ENCODE assay signal across 8 mouse cellular contexts in genomic region chr4:126277906-126278564, GRCm38 (mm10). TPM values are rescaled to one million over a fixed set of nuclear protein-coding genes. Genes with fewer than 3 reads are reported as not detected.
DNase-seq lines count a peak whose midpoint lies in the region; TF ChIP-seq lines count a peak whose summit lies in the region.

No protein-coding gene starts in this region.

- H3K9ac ChIP-seq in heart, adult 2 months (ENCODE audit: low read depth, low read length), result no peak overlapping the region
- H3K9ac ChIP-seq in MEL (ENCODE audit: control insufficient read depth, low read depth, low read length, poor library complexity, severe bottlenecking), result no peak overlapping the region

- H3K79me2 ChIP-seq in heart, adult 2 months (replicated peaks; ENCODE audit: control insufficient read depth, insufficient read depth, low read length), result no peaks in the 10 kb centered on the region
- H3K79me2 ChIP-seq in MEL (ENCODE audit: control insufficient read depth, insufficient read depth, low read length, poor library complexity), result no peaks in the 10 kb centered on the region

- H3K36me3 ChIP-seq in heart, adult 2 months (ENCODE audit: control insufficient read depth, insufficient read depth, low read length), result no peaks in the 10 kb centered on the region
- no peaks in the 10 kb centered on the region for H3K36me3 ChIP-seq in MEL (ENCODE audit: control insufficient read depth in 1 of 2, insufficient read depth in 2 of 2, low read length in 2 of 2)
- peaks cover 34% of the 10 kb centered on the region for H3K36me3 ChIP-seq in midbrain, embryonic 10.5 days

- 0 out of 2 replicates have a peak, but pooled peaks have one; percentile 27 for TF ChIP-seq EP300 in heart, adult 2 months (IDR thresholded peaks at IDR 0.05; ENCODE audit: insufficient read depth, low read depth, low read length)
- no peak for TF ChIP-seq EP300 in MEL (IDR thresholded peaks at IDR 0.05; ENCODE audit: low read depth in 1 of 2, low read length in 2 of 2)

- no peak overlapping the region for H3K4me3 ChIP-seq in heart, adult 2 months
- no peak overlapping the region for H3K4me3 ChIP-seq in MEL (ENCODE audit: control insufficient read depth in 1 of 2, insufficient read depth in 1 of 2, low read depth in 2 of 2, low read length in 2 of 2)
- H3K4me3 ChIP-seq in midbrain, embryonic 10.5 days, result peak overlapping the region; percentile 26

- no peak for TF ChIP-seq POLR2A in heart, adult 2 months (IDR thresholded peaks at IDR 0.05; ENCODE audit: insufficient read depth, low read depth, low read length)
- TF ChIP-seq POLR2A in MEL (IDR thresholded peaks at IDR 0.05; ENCODE audit: control insufficient read depth in 1 of 2, insufficient read depth in 1 of 2, low read depth in 1 of 2, low read length in 2 of 2, poor library complexity in 1 of 2), result no peak

- peaks cover 2% of the 10 kb centered on the region for H3K4me1 ChIP-seq in heart, adult 2 months (ENCODE audit: control insufficient read depth, insufficient read depth, low read length)
- H3K4me1 ChIP-seq in MEL (ENCODE audit: control insufficient read depth in 1 of 2, insufficient read depth in 2 of 2, low read length in 2 of 2), result no peaks in the 10 kb centered on the region; a peak in 1 of 4 replicates
- peaks cover 23% of the 10 kb centered on the region for H3K4me1 ChIP-seq in midbrain, embryonic 10.5 days

- no peaks in the 10 kb centered on the region for H3K27me3 ChIP-seq in heart, adult 2 months (ENCODE audit: control insufficient read depth, insufficient read depth, low read length)
- no peaks in the 10 kb centered on the region for H3K27me3 ChIP-seq in MEL (ENCODE audit: control insufficient read depth in 1 of 2, insufficient read depth in 2 of 2, low read length in 2 of 2)
- H3K27me3 ChIP-seq in midbrain, embryonic 10.5 days (ENCODE audit: low read depth, poor library complexity, severe bottlenecking), result peaks cover 9% of the 10 kb centered on the region; the same call in 1 of the 2 replicates

- intact Hi-C loops in heart, adult 2 months (cut with DNase I), result loop anchor here (1.0 kb wide), 1 partner anchor 31 kb away; no protein-coding TSS in a partner anchor
- intact Hi-C loops in heart, postnatal 10 days (cut with DNase I), result loop anchor here (1.0 kb wide), 1 partner anchor 32 kb away; no protein-coding TSS in a partner anchor

- no peaks in the 10 kb centered on the region for H3K9me3 ChIP-seq in MEL (replicated peaks; ENCODE audit: insufficient read depth, low read length)
- H3K9me3 ChIP-seq in midbrain, embryonic 10.5 days (replicated peaks), result no peaks in the 10 kb centered on the region

- H3K27ac ChIP-seq in heart, adult 2 months, result no peak overlapping the region
- no peak overlapping the region for H3K27ac ChIP-seq in MEL (ENCODE audit: control insufficient read depth, low read depth, low read length)
- 0 out of 2 replicates have a peak overlapping the region, but pooled peaks have one; percentile 46 for H3K27ac ChIP-seq in midbrain, embryonic 10.5 days (replicated peaks)

- WGBS in heart, adult 2 months, result 8% methylated on average over 13 of the region's 13 CpGs
- WGBS in midbrain, embryonic 10.5 days, result 11% methylated on average over 13 of the region's 13 CpGs

- TF ChIP-seq CTCF in heart, adult 2 months (IDR thresholded peaks at IDR 0.05), result peak; percentile 83
- peak; percentile 74 to 83 (median 77) for TF ChIP-seq CTCF in MEL (IDR thresholded peaks at IDR 0.05 in 2 of 3, conservative IDR thresholded peaks at IDR 0.05 in 1 of 3; ENCODE audit: control insufficient read depth in 1 of 3, insufficient read depth in 1 of 3, low read depth in 2 of 3, low read length in 3 of 3, poor library complexity in 1 of 3, severe bottlenecking in 1 of 3)

- peak; percentile 53 to 68 for DNase-seq in heart, adult 2 months
- DNase-seq in heart, adult 11 months, result no peak
- DNase-seq in MEL (ENCODE audit: low read depth, low spot score), result peak; percentile 62
- DNase-seq in embryo, embryonic 10 days (ENCODE audit: low spot score), result peak; percentile 86
- DNase-seq in heart, postnatal 10 days, result peak; percentile 58 to 80
- peak; percentile 77 to 79 for DNase-seq in kidney, postnatal 4 days
- peak; percentile 54 for DNase-seq in midbrain, embryonic 10.5 days (ENCODE audit: low spot score)
- peak; percentile 36 to 45 for DNase-seq in thymus, postnatal 36 days

- TF ChIP-seq RAD21 in MEL (IDR thresholded peaks at IDR 0.05; ENCODE audit: low read depth, low read length), result peak; percentile 70

TF ChIP-seq in MEL, 35 proteins besides CTCF, POLR2A, EP300 and RAD21:
- no peak for TF ChIP-seq RCOR1 (IDR thresholded peaks at IDR 0.05; ENCODE audit: low read depth, low read length)
- no peak for TF ChIP-seq E2F4 (IDR thresholded peaks at IDR 0.05; ENCODE audit: borderline replicate concordance, low read depth, low read length)
- no peak for TF ChIP-seq ZMIZ1 (IDR thresholded peaks at IDR 0.05; ENCODE audit: low read depth, low read length)
- TF ChIP-seq SMC3 (IDR thresholded peaks at IDR 0.05; ENCODE audit: low read depth, low read length), result peak; percentile 80
- 0 out of 2 replicates have a peak, but pooled peaks have one; percentile 17 for TF ChIP-seq SIN3A (IDR thresholded peaks at IDR 0.05; ENCODE audit: low read length)
- peak; percentile 58 for TF ChIP-seq ZC3H11A (IDR thresholded peaks at IDR 0.05; ENCODE audit: low read depth, low read length)
- no peak for TF ChIP-seq JUND (IDR thresholded peaks at IDR 0.05; ENCODE audit: low read depth, low read length)
- TF ChIP-seq MYC (IDR thresholded peaks at IDR 0.05; ENCODE audit: low read depth, low read length), result 0 out of 2 replicates have a peak, but pooled peaks have one; percentile 39

RNA-seq across cellular contexts. Expression of gene Col8a2, which starts 8.6 kb away (rescaled TPM):
- total RNA-seq in heart, adult 2 months (2021), result under 1 TPM; 0.57 to 0.66 TPM
- polyA plus RNA-seq in heart, adult 2 months (2012; rRNA removed), result 0.45 and 0.91 TPM in 2 replicates
- not detected in 2 replicates for total RNA-seq in MEL (2012; rRNA removed)
- not detected for polyA plus RNA-seq in MEL (2012; ENCODE audit: insufficient read depth in 1 of 2, insufficient read length in 2 of 2, low read depth in 1 of 2, low replicate concordance in 2 of 2, missing spikeins in 1 of 2)
- 1 to 10 TPM; 1.8 to 2.1 TPM for total RNA-seq in heart, postnatal 10 days (2021)
- polyA plus RNA-seq in midbrain, embryonic 10.5 days (2016; fragmentation: Nextera tagmentation; extraction: Ambion mirVana), result 2.8 and 6.5 TPM in 2 replicates

RNA-seq across cellular contexts. Expression of gene Trappc3, which starts 15.9 kb away (rescaled TPM):
- 10 to 100 TPM; 46.3 to 49.5 TPM for total RNA-seq in heart, adult 2 months (2021)
- 41.0 and 65.9 TPM in 2 replicates for polyA plus RNA-seq in heart, adult 2 months (2012; rRNA removed)
- 66.6 and 71.0 TPM in 2 replicates for total RNA-seq in MEL (2012; rRNA removed)
- polyA plus RNA-seq in MEL (2012; ENCODE audit: insufficient read depth in 1 of 2, insufficient read length in 2 of 2, low read depth in 1 of 2, low replicate concordance in 2 of 2, missing spikeins in 1 of 2), result 10 to 100 TPM in 1 of 2 experiments, not detected in 1; 72.0 TPM
- total RNA-seq in heart, postnatal 10 days (2021), result 10 to 100 TPM; 50.8 to 54.0 TPM
- 85.2 and 94.4 TPM in 2 replicates for polyA plus RNA-seq in midbrain, embryonic 10.5 days (2016; fragmentation: Nextera tagmentation; extraction: Ambion mirVana)

RNA-seq across cellular contexts. Expression of gene Map7d1, which starts 21.9 kb away (rescaled TPM):
- 100 to 1,000 TPM; 253 to 267 TPM for total RNA-seq in heart, adult 2 months (2021)
- polyA plus RNA-seq in heart, adult 2 months (2012; rRNA removed), result 149 and 161 TPM in 2 replicates
- 15.4 and 16.4 TPM in 2 replicates for total RNA-seq in MEL (2012; rRNA removed)
- 10 to 100 TPM in 1 of 2 experiments, not detected in 1; 58.2 TPM for polyA plus RNA-seq in MEL (2012; ENCODE audit: insufficient read depth in 1 of 2, insufficient read length in 2 of 2, low read depth in 1 of 2, low replicate concordance in 2 of 2, missing spikeins in 1 of 2)
- total RNA-seq in heart, postnatal 10 days (2021), result 100 to 1,000 TPM; 214 to 239 TPM
- 59.8 and 69.7 TPM in 2 replicates for polyA plus RNA-seq in midbrain, embryonic 10.5 days (2016; fragmentation: Nextera tagmentation; extraction: Ambion mirVana)

RNA-seq across cellular contexts. Expression of gene Adprhl2, which starts 43.5 kb away (rescaled TPM):
- total RNA-seq in heart, adult 2 months (2021), result 10 to 100 TPM; 12.9 to 13.0 TPM
- polyA plus RNA-seq in heart, adult 2 months (2012; rRNA removed), result 14.7 and 16.0 TPM in 2 replicates
- total RNA-seq in MEL (2012; rRNA removed), result 53.2 and 62.0 TPM in 2 replicates
- polyA plus RNA-seq in MEL (2012; ENCODE audit: insufficient read depth in 1 of 2, insufficient read length in 2 of 2, low read depth in 1 of 2, low replicate concordance in 2 of 2, missing spikeins in 1 of 2), result 10 to 100 TPM in 1 of 2 experiments, not detected in 1; 53.7 TPM
- 10 to 100 TPM; 17.0 to 18.9 TPM for total RNA-seq in heart, postnatal 10 days (2021)
- 80.8 and 88.4 TPM in 2 replicates for polyA plus RNA-seq in midbrain, embryonic 10.5 days (2016; fragmentation: Nextera tagmentation; extraction: Ambion mirVana)

RNA-seq across cellular contexts. Expression of gene Tekt2, which starts 47.5 kb away (rescaled TPM):
- total RNA-seq in heart, adult 2 months (2021), result under 1 TPM; 0.37 to 0.39 TPM
- 1.5 and 1.9 TPM in 2 replicates for polyA plus RNA-seq in heart, adult 2 months (2012; rRNA removed)
- 0.20 TPM in 1 of 2 replicates, not detected in the other for total RNA-seq in MEL (2012; rRNA removed)
- polyA plus RNA-seq in MEL (2012; ENCODE audit: insufficient read depth in 1 of 2, insufficient read length in 2 of 2, low read depth in 1 of 2, low replicate concordance in 2 of 2, missing spikeins in 1 of 2), result under 1 TPM in 1 of 2 experiments, not detected in 1; 0.25 TPM
- under 1 TPM; 0.69 to 0.74 TPM for total RNA-seq in heart, postnatal 10 days (2021)
- 1.1 and 1.9 TPM in 2 replicates for polyA plus RNA-seq in midbrain, embryonic 10.5 days (2016; fragmentation: Nextera tagmentation; extraction: Ambion mirVana)

Comparison
In these comparisons a context has a peak if more than half of its experiments do, and no peak if none do; other contexts are left out.
1. RNA of gene Map7d1, which starts 21.9 kb away (total RNA-seq): 253 to 267 TPM in heart, adult 2 months and 214 to 239 TPM in heart, postnatal 10 days; 15.4 to 16.4 TPM in MEL; every median in the first group is over 10 times any median in the second.